Mouse (Mus musculus) cerebellum, adult 11-12 months (tissue): ENCODE measurements around the gene Thsd4.

Experiments used
- DNase-seq: peaks from one replicate; pipeline ENCODE4 v3.0.0; 2022

Gene Thsd4

DNA sequence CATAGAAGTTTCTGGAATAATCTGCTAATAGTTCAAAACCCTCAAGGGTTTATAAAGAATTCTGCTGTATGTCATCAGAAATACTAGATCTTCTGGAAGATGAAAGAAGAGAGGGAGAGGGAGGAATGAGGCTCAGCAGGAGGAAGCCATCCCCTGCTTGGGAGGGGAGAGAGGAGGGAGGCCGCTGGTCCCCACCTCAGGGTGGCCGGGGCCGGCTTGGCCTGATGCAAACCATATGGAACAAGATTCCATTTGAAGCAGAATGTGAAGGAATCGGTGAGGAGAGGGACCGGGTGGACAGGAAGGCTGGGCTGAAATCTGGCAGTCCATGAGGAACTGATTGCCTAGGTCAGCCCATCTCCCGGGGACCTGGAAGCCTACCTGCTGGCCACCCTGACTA, 143.6 kb downstream of the Thsd4 start:
- no peak for DNase-seq

DNA sequence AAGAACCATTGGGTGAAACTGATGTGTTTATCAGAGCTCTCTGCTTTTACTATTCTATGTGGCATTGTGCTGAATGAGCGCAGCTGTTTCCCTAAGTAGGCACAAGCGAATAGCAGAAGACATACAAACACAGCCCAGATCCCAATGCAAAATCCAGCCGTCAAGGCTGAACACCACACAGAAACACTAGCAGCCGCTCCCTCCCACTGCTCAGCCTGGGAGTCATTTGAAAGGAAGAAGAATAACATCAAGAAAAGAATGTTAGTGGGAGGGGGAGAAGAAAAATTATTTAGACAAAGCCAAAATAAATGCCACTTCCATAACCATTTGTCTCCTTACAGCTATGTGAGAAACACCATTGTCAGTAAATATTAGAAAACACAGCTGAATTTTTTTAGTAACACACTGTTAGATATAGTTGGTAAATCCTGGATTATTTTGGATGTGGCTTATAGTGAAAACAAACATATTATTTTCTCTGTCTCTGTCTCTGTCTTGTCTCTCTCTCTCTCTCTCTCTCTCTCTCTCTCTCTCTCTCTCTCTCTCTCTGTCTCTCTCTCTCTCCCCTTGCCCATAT, 148.6 kb downstream of the Thsd4 start:
- DNase-seq = no peak

DNA sequence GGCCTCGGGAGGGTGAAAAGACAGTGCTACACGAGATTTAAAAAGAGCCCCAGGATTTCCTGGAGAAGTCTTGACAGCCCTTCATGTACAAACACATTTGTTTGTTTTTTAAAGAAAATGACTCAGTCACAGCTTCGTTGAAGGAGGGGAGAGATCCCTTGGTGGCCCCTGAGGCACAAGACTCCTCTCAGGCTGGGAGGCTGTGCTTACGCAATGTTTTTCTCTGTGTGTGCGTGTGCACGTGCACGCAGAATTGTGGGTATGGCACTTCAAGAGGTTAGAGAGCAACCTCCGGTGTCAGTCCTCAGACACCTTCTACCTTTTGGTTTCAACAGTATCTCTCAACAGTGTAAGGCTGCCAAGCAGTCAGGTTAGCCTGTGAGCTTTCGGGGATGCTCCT, 153.3 kb downstream of the Thsd4 start:
- DNase-seq = no peak

DNA sequence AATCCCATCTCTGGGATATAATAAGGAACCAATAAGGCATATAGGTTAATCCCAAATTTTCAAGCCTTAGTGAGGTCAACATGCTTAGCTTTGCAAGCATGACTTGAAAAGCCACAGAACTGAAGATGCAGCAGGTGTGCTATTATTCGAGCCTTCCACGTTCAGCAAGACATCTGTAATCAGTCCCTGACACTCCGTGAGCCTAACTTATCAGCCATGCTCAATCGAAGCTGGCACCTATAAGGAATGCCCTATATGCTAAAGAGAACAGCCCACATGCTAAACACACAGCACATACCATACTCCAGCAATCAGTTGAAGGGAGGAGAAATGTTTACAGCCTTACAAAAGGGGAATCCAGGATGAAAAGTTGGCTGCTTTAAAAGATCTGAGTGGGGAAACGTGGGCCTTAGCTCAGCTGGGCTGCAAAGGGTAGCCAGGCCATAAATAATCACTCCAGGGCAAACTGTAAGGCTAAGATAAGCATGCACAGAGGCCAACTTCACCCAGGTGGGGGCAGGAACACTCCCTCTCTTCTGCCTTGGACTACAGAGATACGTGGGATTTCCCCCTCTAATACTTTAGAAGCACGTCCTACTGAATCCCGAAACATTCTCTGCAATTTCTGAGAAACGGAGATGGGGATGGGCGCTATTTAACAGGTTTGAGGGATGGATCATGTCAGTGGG, 154.1 kb downstream of the Thsd4 start:
- no peak for DNase-seq

DNA sequence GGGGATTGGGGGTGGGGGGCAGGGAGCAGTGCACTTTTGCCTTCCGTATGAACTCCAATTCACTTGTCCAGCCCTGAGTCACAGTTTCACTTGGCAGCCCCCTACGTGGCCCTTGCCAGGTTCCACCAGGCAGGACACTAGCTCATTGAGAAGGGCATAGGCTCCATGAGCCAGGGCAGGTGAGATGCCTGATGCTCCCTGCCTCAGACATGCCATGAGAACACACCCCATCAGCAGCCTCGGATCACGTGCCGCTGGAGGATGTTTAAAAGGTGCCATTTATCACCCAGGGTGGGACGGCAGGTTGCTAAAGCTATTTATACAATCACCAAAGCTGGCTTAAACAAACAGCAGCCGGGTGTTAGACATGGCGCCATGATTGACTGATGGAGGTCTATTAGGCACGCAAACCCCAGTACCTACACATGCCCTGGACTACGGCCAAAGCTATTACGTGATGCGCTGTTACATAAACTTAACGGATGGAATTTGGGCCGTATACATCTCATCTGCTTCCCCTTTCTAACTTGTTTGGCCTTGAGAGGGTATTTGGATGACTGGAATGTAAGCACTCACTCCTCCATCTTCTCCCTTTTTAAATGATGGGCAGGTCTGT, 157.6 kb downstream of the Thsd4 start:
- no peak for DNase-seq

DNA sequence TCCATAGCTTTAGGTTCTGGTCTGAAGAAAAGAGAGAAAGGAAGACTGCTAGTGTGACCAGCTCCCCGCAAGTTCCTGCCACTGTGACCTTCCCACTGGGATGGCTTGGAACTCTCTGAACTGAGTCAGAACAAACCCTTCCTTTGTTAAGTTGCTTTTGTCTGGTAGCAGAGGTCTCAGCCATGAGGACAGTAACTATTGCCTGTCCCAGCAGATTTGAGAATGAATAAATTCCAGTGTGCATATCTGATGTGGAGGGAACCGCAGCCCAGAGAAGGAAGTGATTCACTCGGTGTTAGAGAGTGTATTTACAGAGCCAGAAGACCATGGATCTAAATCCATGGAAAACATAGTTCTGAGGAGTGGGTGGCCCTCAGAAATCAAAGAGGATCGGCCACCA, 169.5 kb downstream of the Thsd4 start:
- DNase-seq = no peak

DNA sequence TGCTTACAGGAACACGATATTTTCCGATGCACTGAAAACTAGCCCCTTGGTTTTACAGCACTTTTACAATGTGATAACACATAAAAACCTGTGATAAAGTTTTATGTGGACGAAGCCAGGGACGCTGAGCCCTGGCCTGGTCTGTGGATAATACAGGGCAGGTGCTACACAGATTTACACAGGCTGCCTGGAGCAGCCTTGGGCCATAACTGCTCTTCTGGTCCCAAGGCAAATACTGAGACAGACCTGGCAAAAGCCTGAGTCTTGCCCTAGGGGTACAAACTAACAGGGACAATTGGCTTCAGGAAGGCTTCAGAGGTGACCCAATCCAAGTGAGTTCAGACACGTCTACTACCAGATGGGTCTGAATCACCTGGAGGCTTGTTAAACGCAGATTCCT, 170.7 kb downstream of the Thsd4 start:
- DNase-seq = no peak

DNA sequence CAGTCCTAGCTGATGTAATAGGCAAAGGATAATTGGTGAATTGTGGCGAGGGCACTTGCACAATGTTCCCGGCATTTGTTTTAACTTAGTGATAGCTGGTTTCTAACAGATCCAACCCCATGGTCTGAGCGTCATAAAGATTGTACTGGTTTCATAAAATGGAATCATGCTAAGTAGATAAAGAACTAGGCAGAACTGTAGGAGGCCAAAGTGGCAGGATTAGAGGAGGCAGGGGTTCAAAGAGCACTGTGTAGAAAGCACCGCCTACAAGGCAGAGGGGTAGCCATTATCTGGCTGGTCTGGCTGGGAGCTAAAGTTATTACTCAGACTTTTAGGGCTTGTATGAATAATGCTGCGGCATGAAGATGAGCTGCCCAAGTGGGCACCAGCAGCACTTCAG, 185.7 kb downstream of the Thsd4 start:
- DNase-seq = no peak

DNA sequence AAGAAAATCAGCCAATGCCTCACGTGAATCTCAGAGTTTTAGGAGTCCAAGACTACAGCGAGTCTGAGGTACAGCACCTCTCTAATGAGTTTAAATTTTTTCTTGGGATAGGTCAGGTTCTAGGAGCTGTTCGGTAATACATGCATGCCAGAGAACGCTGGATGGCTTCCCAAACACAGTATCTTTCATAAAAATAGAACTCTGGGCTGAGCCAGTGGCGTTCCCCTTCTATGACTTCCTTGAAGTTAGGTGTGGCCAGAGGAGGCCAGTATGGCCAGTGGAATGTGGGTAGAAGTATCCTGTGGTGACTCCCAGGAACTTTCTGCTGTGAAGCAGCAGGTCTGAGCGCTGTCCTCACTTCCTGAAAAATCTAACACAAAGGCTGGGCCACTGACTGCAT, 186.4 kb downstream of the Thsd4 start:
- DNase-seq = no peak

DNA sequence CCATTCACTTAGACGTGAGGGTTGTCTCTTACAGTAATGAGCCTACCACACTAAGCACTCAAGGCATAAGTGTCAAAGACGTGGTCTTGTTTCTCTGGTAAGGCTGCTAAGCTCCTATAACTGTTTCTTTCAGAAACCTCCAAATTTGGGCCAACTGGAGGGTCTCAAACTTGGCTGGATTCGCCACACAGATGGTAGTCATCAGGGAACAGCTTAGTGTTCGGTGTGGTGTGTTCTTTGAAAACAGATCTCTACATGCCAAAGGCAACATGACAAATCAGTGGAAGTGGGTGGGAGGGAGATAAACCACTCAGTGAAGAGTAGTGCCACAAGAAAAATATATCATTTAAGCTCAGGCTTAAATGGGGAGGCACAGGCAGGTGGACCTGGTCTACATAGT, 191.9 kb downstream of the Thsd4 start:
- DNase-seq = no peak

DNA sequence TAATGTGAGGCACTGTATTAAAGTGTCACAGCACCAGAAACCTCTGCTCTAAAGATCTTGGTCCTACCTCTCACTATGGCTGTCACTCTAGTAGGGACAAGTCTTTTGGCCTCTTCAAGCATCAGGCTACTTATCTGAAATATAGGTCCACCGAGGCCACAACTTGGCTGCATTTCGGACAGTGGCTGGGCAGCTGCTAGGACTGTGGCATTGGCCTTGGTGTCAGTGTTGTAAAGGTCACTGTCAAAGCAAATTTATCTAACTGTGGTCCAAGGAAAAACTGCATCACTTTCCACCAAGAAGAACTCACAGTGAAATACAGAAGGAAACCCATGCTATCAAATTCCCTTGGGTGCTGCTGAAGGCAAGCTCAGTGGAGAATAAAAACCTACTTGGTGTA, 197.1 kb downstream of the Thsd4 start:
- DNase-seq = no peak

DNA sequence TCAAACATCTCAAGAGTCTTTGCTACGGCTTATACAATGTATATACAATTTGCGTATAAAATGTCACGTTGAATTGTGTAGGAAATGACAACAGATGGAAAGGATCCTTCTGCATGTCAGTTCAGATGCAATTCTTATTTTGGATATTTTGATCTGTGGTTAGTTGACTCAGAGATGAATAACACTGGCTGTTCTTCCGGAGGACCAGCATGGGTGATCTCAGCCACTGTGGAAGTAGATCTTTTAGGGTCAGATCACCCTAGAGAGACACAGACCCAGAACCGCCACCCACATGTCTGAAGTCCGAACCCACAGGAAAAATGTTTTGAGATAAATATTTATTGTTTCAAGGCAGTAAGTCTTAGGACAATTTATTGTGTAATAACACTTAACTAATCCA, 198.4 kb downstream of the Thsd4 start:
- DNase-seq = no peak

DNA sequence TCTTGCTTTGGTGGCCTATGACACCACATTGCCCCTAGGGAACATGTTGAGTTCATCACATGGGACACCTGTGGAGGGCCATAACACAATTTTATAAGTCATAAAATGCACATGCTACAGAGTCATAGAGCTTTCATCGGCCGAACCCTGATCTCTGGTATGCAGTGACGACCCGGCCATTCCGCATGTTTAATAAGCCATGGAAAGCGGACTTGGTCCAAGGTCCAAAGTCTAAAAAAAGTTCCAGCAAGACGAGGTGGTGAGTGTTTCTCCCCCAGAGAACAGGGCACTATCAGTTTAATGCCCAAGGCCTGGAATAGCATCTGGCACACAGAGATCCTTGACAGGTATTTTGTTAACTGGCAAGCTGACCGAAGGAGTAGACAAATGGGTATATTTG, 204.6 kb downstream of the Thsd4 start:
- DNase-seq = no peak

DNA sequence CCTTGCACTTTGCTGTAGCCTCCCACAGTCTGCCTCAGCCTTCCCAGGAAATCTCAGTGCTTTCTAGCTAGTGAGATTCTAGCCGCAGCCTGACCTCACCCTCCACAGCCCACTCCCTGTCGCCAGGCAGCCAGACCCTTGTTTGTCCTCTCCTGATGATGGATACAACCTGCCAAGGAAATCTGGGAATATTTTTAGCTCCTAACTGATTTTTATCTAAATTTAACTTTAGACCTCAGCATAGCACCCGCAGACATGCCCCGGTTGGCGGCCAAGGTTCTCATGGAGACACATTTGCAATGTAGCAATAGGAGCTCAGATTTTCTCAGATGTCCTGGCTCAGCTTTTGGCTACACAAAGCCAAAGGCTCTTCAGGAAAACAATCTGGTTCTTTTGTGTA, 205.3 kb downstream of the Thsd4 start:
- no peak for DNase-seq

DNA sequence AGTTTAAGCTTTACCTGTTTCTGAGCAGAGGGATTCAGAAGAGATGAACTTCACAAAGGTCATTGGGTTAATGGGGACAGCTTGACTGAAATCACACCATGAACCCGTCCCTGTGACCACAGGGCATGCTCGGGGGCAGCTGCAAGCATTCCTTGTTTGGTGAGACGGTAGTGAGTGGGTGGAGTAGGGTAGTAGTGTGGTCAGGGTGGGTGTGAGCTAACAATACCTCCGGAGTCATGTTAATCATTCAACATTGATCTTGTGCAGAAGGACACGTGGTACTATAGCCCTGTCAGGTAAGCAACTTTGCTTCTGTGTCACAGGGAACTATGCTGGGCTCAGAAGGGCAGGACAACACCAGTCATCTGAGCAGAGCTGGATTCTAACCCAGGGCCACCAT, 206.3 kb downstream of the Thsd4 start:
- DNase-seq = no peak

DNA sequence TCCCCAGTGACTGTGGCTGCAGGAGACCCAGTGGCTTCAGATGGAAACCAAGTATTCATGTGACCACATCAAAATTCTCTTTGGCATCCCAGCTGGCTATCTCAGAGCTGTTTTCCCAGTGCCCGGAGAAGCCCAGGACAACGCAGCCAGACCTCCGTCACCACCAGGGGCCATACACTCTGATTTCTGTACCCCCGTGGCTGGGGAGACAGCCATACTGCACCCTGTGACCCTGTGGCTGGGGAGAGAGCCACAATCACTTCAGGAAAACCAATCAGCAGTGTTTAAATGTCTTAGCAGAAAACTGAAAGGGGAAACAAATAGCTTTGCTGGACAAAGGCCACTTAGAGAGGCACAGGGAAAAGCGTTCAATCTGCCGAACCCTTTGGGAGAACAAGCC, 208.2 kb downstream of the Thsd4 start:
- no peak for DNase-seq

DNA sequence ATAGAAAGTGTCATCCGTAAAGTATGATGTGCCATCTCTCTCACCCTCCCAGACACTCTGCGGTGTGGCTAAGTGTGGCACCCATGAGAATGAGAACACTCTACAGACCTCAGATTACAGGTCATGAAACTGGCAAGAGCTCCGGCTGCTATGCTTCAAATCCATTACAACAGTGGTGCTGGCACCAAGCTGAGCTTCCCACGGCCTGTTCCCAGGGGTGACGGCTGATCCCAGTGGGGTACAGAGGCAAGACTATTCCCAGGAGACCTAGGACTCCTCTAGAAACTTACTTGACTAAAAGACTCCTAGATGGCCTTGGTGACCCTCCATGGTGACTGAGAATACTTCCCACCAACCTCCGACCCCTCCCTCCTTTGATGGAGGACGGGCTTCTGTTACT, 209.2 kb downstream of the Thsd4 start:
- DNase-seq = no peak

DNA sequence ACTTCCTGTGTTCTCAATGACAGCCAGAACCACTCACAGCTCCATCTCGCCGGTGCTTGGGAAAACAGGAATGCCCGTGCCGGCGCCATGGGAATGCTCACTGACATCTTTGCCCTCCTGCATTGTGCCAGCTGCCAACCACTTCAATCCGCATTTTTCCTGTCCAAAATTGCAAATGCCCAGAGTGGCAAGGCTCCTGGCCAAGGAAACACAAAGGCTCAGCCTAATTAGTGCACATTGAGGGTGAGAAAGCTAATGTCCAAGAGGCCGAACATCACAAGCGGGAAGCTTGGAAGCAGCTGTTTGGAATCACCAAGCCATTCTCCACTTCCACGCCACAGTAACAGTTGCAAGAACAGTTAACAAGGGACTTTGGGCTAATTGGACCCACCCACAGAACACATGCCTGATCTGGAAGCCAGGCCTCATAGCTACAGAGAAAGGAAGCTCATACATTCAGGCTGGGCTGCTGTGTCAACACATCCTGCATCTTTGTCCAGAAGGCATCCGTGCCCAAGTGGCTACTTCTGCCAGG, 210.2 kb downstream of the Thsd4 start:
- DNase-seq = no peak

DNA sequence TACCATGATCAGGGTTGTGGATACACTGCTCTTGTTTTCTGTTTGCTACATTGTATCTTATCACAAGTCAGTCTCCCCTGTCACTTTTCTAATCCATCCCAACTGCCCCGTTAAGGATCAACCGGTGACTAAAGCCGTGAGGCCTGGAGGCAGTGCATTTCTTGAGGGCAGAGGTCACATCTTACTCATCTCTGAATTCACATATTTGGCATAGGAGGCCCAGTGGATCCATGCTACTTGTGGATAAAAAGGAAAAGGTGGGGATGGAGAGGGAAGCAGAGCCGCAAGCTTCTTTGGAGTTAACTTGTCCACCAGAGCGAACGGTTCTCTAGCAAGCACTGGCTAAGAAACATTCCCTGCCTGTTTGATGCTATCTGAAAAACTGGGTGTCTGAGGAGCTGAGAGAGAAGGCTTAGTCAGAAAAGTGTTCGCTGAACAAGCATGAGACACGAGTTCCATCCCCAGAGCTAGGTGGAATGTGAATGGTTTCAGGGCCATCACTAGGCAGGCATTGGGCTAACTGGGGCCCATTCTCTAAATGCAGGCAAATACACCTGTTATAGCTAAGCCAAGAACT, 211.0 kb downstream of the Thsd4 start:
- no peak for DNase-seq

DNA sequence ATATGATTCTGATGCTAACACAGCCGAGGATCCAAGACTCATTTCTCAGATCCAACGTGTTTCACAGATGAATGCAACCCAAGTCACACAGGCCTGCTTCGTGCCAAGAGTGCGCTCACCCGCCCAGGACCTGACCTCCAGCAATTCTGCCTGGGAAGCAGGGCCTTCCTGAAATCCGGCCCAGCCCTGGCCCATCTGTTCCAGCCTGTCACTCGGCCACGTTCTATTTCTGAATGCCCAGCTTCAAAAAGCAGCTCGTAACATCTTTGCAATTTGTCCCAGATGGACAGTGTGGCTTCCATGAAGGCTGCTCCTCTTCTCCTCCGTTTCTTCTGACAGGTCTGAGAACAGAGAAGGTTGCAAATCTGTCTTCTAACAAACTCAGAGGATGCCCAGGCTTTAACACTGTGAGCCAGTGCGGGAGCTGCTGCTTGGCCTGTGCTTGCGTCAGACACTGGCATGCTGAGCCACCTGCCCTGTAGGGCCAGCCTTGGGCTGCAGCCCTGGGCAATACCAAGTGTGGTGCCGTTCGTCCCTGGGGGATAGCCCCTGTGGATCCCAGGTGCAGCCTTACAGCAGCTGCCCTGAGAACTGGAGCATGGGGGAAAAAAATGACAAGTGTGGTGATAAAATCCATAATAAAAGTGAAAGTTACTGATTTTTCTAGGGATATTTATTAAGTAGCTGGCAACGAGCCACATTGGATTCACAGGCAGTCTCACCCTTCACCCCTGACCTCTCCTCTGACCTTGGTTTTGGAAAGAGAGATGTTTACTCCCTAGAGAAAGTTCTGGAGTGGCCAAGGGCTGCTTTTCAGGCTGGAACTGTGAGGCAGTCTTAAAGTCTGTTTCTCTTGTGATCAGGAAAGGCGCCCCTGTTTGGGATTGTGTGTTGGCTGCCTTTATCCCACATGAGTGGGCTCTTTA, 211.8 kb downstream of the Thsd4 start:
- peak; percentile 93 for DNase-seq

DNA sequence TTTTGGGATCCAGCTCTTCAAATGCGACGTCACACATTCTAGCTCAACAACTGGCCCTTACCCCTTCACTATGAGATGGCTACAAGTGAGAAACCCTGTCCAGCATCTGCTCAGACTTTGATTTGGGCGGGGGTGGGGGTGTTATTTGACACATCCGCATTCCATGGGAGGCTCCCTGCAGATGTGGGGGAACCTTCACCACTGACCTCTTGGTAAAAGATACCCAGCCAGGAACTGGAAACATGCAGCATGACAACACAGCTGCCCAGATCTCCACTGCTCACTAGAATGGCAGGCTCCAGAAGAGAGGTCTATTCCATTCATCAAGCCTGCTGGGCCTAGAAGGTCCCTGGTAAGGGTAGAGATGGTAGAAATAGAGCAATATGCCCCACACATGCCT, 213.7 kb downstream of the Thsd4 start:
- no peak for DNase-seq

DNA sequence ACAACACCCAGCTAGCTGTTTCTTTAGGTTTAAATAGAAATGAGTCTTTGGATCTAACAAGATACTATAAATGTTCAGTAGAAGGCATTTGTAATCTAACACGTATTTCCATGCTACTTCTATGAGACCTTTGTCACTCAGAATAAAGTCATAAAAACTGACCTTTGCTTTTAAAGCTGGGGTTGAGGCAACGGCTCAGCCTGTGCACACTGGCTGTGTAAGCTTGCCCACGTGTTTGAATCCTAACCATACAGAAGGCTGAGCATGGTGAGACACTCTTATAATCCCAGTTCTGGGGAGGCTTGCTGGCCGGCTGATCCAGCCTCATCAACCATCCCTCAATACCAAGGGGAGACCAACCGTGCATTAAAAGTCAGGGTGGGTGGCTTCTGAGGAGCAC, 214.4 kb downstream of the Thsd4 start:
- no peak for DNase-seq

DNA sequence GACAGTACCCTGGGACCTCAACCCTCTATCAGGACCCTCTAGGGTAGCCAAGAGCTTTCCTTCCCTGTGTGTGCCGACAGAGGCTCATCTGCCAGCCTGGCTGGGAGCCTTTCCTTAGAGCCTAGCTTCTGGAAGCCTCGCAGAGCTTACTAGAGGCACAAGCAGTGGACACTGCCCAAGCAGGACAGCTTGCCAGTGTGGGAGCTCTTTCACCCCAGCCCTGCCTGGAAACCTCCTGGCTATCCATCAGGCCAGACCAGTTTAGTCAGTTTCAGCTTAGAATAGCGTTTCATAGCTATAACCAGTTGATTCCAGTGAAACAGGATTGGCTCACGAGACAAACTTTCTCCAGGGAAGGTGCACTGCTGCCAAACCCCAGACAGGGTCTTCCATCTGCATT, 215.6 kb downstream of the Thsd4 start:
- DNase-seq = peak; percentile 61
